1 mouse cellular context compared by ENCODE assay signal in the genomic region with DNA sequence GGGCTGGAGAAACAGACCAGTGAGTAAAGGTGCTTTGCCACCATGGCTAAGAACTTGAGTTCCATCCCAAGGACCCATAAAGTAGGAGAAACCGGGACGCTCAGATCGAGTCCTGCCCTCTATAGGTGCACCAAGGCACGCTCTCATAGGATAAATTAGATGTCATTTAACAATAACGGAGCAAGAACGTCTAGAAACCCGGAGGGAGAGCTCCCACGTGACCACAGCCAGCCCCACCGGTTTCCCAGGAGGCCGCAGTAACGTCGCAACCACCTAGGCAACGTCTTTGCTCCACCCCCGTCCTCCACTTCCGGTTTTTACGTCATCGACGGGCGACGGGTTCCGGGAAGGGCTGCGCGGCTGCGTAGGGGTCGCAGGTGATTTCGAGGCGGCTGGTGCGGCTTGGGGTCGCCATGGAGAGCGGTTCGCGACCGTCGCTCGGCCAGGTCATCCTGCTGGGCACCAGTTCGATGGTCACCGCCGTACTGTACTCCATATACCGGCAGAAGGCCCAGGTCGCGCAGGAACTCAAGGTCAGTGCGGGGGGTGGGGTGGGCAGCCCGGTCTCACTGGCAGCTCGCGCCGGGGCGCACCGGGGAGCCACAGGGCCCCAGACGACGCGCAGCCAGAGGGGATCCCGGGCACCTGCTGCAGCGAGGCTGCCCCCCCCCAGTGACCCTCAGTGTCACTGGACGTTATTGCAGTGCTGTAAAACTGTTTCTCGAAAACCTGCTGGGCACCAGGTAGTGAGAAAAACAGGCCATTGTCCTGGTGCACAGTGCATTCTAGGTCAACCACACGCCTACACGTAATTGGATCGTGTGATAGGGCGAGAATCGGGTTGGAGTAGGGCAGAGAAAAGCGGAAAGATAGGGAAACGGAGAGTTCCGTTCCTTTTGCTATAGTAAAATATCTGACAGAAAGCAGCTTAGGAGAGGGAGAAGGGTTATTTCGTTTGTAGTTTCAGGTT.
A peak's percentile ranks its signal among the peaks of the same experiment; 100 is the strongest.
TF ChIP-seq lines count a peak whose summit lies in the region.

Gene Mul1 (plus strand): TSS at position 325 of the 970 bp plus-strand sequence.

TF ChIP-seq in myocyte, 11 proteins besides CTCF, POLR2A, EP300 and RAD21 (continued from another document):
- TF ChIP-seq MYOG (IDR thresholded peaks at IDR 0.05; ENCODE audit: control insufficient read depth in 1 of 3, insufficient read depth in 1 of 3, insufficient read length in 2 of 3, low read depth in 2 of 3) (peak in 2 of 3 experiments; percentile 8 to 35), SRF (IDR thresholded peaks at IDR 0.05; ENCODE audit: control insufficient read depth, insufficient read length, low read depth) (peak; percentile 59), MAX (IDR thresholded peaks at IDR 0.05; ENCODE audit: low read depth) (no peak), MYOD1 (IDR thresholded peaks at IDR 0.05; ENCODE audit: control insufficient read depth in 1 of 3, insufficient read length in 2 of 3, low read depth in 2 of 3) (peak in 2 of 3 experiments; percentile 9 to 33), TCF12 (IDR thresholded peaks at IDR 0.05; ENCODE audit: insufficient read depth, poor library complexity, severe bottlenecking) (no peak)
